Mouse (Mus musculus) testis, adult 2 months (tissue): ENCODE measurements around the gene Traf7.
A peak's percentile ranks its signal among the peaks of the same experiment; 100 is the strongest.

Source experiments
- CTCF ChIP-seq: fragments of 200-500 bp; IDR thresholded peaks from 2 replicates; pipeline ENCODE4 v1.5.1; 2012; ENCODE audit warnings: low read depth, mild to moderate bottlenecking, inconsistent platforms, low read length, moderate library complexity; ENCODE audit not compliant: control insufficient read depth, insufficient read depth, insufficient replicate concordance
- POLR2A ChIP-seq: fragments of 200-500 bp; IDR thresholded peaks from 2 replicates; pipeline ENCODE4 v1.6.1; 2012; ENCODE audit warnings: low read depth, mild to moderate bottlenecking, inconsistent platforms, low read length, moderate library complexity; ENCODE audit not compliant: control insufficient read depth

- TF ChIP-seq POLR2A (no peak), CTCF (peak; percentile 66; the same call in 1 of the 2 replicates)
Measured at GRCm38 (mm10) chr17:24529007-24529451, 1.3 kb upstream of the Traf7 start.
